Mouse (Mus musculus): ENCODE measurements around the gene Gm42715.

- TF ChIP-seq CTCF (IDR thresholded peaks at IDR 0.05; ENCODE audit: low read depth, low read length), result no peak
- TF ChIP-seq POLR2A (IDR thresholded peaks at IDR 0.05; ENCODE audit: extremely low read depth, insufficient read depth, low read length), result no peak
These were observed 22.0 kb upstream of the Gm42715 start for GRCm38 (mm10) chr7:127497382-127497781.
